Comparison of ENCODE assay signal across 8 mouse cellular contexts in genomic region chr2:132240457-132240856, GRCm38 (mm10). TPM values are rescaled to one million over a fixed set of nuclear protein-coding genes. Genes with fewer than 3 reads are reported as not detected.
DNase-seq lines count a peak whose midpoint lies in the region; ATAC-seq and TF ChIP-seq lines count a peak whose summit lies in the region.
"Not testable (repeated sequence)": the region's sequence is repeated elsewhere in the genome, so short reads cannot be mapped to it uniquely, and the experiment has no call there.

No protein-coding gene starts in this region.

- peak; percentile 31 for DNase-seq in A20 (ENCODE audit: low read depth, low spot score)
- DNase-seq in adrenal gland, postnatal 14 days, result peak; percentile 83
- peak; percentile 73 for DNase-seq in embryo, embryonic 10 days (ENCODE audit: low spot score)
- DNase-seq in gastrocnemius, postnatal 10 days, result peak; percentile 72
- DNase-seq in kidney, adult 2 months, result peak; percentile 62
- peak; percentile 61 for DNase-seq in limb, embryonic 10.5 days (ENCODE audit: low spot score)
- DNase-seq in right cerebral cortex, postnatal 36 days (ENCODE audit: low spot score in 2 of 2), result peak; percentile 35 to 47

- not testable (repeated sequence) for H3K4me3 ChIP-seq in kidney, adult 2 months (ENCODE audit: insufficient read depth, low read depth, low read length); limb, embryonic 10.5 days

- H3K36me3 ChIP-seq in kidney, adult 2 months (ENCODE audit: control insufficient read depth, insufficient read depth, low read length), result not testable (repeated sequence)
- H3K36me3 ChIP-seq in limb, embryonic 10.5 days, result peaks cover 38% of the 10 kb centered on the region

- H3K27ac ChIP-seq in kidney, adult 2 months (ENCODE audit: insufficient read depth, low read depth, low read length); limb, embryonic 10.5 days: not testable (repeated sequence)

- H3K9me3 ChIP-seq in limb, embryonic 10.5 days (replicated peaks), result not testable (repeated sequence)

- peak; percentile 83 for ATAC-seq in megakaryocyte-erythroid progenitor cell, adult 5-6 weeks (replicated peaks; ENCODE audit: low FRiP score, low TSS enrichment, poor library complexity, severe bottlenecking)

- 31% methylated on average over 9 of the region's 10 CpGs for WGBS in kidney, adult 2 months
- 38% methylated on average over 10 of the region's 10 CpGs for WGBS in limb, embryonic 10.5 days

- not testable (repeated sequence) for H3K27me3 ChIP-seq in kidney, adult 2 months (replicated peaks; ENCODE audit: control insufficient read depth, insufficient read depth, low read length); limb, embryonic 10.5 days (ENCODE audit: low read depth, poor library complexity, severe bottlenecking)

- not testable (repeated sequence) for TF ChIP-seq POLR2A in kidney, adult 2 months (IDR thresholded peaks at IDR 0.05; ENCODE audit: low read depth, low read length)

- peak; percentile 37 for TF ChIP-seq CTCF in kidney, adult 2 months (conservative IDR thresholded peaks at IDR 0.05; ENCODE audit: insufficient read depth, insufficient read length, low read depth, low read length)

- H3K4me1 ChIP-seq in kidney, adult 2 months (ENCODE audit: control insufficient read depth, insufficient read depth, low read length); limb, embryonic 10.5 days: not testable (repeated sequence)

RNA-seq across cellular contexts. Expression of gene Tmem230, which starts 7.2 kb away (rescaled TPM):
- 32.8 and 34.8 TPM in 2 replicates for total RNA-seq in adrenal gland, postnatal 14 days (2021)
- 10 to 100 TPM; 21.6 to 26.9 TPM for total RNA-seq in gastrocnemius, postnatal 10 days (2021)
- 42.7 and 57.5 TPM in 2 replicates for polyA plus RNA-seq in kidney, adult 2 months (2012; rRNA removed)
- polyA plus RNA-seq in limb, embryonic 10.5 days (2016; fragmentation: Nextera tagmentation; extraction: Ambion mirVana), result 38.7 and 45.0 TPM in 2 replicates
- 29.5 and 41.7 TPM in 2 replicates for total RNA-seq in megakaryocyte-erythroid progenitor cell, adult 5-6 weeks (2014; fragmentation: Nextera tagmentation)
- 24.2 and 28.3 TPM in 2 replicates for total RNA-seq in megakaryocyte-erythroid progenitor cell, adult 5-6 weeks (2017)

RNA-seq across cellular contexts. Expression of gene Pcna, which starts 12.7 kb away (rescaled TPM):
- 116 and 132 TPM in 2 replicates for total RNA-seq in adrenal gland, postnatal 14 days (2021)
- total RNA-seq in gastrocnemius, postnatal 10 days (2021), result 10 to 100 TPM; 42.2 to 50.7 TPM
- polyA plus RNA-seq in kidney, adult 2 months (2012; rRNA removed), result 35.9 and 38.2 TPM in 2 replicates
- polyA plus RNA-seq in limb, embryonic 10.5 days (2016; fragmentation: Nextera tagmentation; extraction: Ambion mirVana), result 401 and 431 TPM in 2 replicates
- 722 and 749 TPM in 2 replicates for total RNA-seq in megakaryocyte-erythroid progenitor cell, adult 5-6 weeks (2014; fragmentation: Nextera tagmentation)
- 719 and 736 TPM in 2 replicates for total RNA-seq in megakaryocyte-erythroid progenitor cell, adult 5-6 weeks (2017)

RNA-seq across cellular contexts. Expression of gene Cds2, which starts 22.5 kb away (rescaled TPM):
- total RNA-seq in adrenal gland, postnatal 14 days (2021), result 61.1 and 62.8 TPM in 2 replicates
- total RNA-seq in gastrocnemius, postnatal 10 days (2021), result 10 to 100 TPM; 21.7 to 25.4 TPM
- 47.3 and 48.1 TPM in 2 replicates for polyA plus RNA-seq in kidney, adult 2 months (2012; rRNA removed)
- 25.8 and 26.7 TPM in 2 replicates for polyA plus RNA-seq in limb, embryonic 10.5 days (2016; fragmentation: Nextera tagmentation; extraction: Ambion mirVana)
- 15.0 and 15.6 TPM in 2 replicates for total RNA-seq in megakaryocyte-erythroid progenitor cell, adult 5-6 weeks (2014; fragmentation: Nextera tagmentation)
- total RNA-seq in megakaryocyte-erythroid progenitor cell, adult 5-6 weeks (2017), result 10.9 and 26.8 TPM in 2 replicates

Comparison
In these comparisons a context has a peak if more than half of its experiments do, and no peak if none do; other contexts are left out.
1. DNase-seq: peak in every context shown above with its lines; median percentile 83 in adrenal gland, postnatal 14 days; 73 in embryo, embryonic 10 days; 72 in gastrocnemius, postnatal 10 days; 62 in kidney, adult 2 months; 61 in limb, embryonic 10.5 days; 41 in right cerebral cortex, postnatal 36 days; 31 in A20.